In the genomic region with DNA sequence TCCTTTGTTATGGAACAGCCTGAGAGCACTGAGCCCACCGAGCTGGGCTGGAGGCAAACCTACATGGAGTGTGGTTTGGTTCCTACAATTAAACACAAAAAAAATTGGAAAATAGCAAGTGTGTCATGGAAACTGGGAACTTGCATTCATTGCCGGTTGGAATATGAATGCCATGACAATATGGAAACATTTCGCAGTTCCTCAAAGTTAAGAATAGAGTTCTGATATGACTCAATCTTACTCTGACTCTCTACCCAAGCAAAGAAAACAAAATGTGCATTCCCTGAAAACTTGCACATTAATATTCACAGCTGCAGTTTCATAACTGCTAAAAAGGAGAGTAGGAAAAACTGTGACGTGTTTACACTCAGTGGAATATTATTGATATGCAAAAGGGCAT, we compare ENCODE assay signal across 25 mouse cellular contexts. TPM values are rescaled to one million over a fixed set of nuclear protein-coding genes. Genes with fewer than 3 reads are reported as not detected.
DNase-seq lines count a peak whose midpoint lies in the region; ATAC-seq and TF ChIP-seq lines count a peak whose summit lies in the region.
"Had no signal": no experiment of that assay in that cellular context is flagged by ENCODE, and none has a peak within 500 bp of the region (broad histone marks: within the 10 kb centered on the region; RNA-seq: fewer than 3 reads in every experiment).

No protein-coding gene starts in this region.

- no peak overlapping the region for H3K4me2 ChIP-seq in lung, postnatal 0 days (replicated peaks; ENCODE audit: low read depth, low read length)
- H3K4me2 ChIP-seq: embryonic facial prominence, embryonic 13.5 days; forebrain, embryonic 13.5 days; heart, embryonic 13.5 days; hindbrain, embryonic 12.5 days had no signal

- WGBS in lung, postnatal 0 days, result 74% methylated on average over 4 of the region's 4 CpGs

- H3K27ac ChIP-seq in lung, postnatal 0 days (ENCODE audit: low read length), result no peak overlapping the region
- H3K27ac ChIP-seq: embryonic facial prominence, embryonic 13.5 days; forebrain, embryonic 13.5 days; gastrocnemius, adult 2 months; heart, embryonic 13.5 days; hindbrain, embryonic 12.5 days had no signal

- peak; percentile 9 for DNase-seq in lung, postnatal 0 days (ENCODE audit: low spot score)
- no peak for DNase-seq in lung, postnatal 25 days (ENCODE audit: low spot score)
- peak; percentile 50 for DNase-seq in brain, adult 2 months (ENCODE audit: low read depth, low spot score)
- no peak for DNase-seq in thymus, postnatal 4 days
- no peak for DNase-seq in natural killer cell, adult 2 months (ENCODE audit: low spot score in 2 of 2)
- no peak for DNase-seq in adrenal gland, postnatal 25 days
- DNase-seq: adrenal gland, adult 2 months; adrenal gland, postnatal 36 days; cerebellum, adult 11-12 months; cerebellum, adult 9-10 months; cerebellum, postnatal 25 days; forebrain, postnatal 0 days; gastrocnemius, adult 2 months; gastrocnemius, postnatal 25 days; heart, postnatal 4 days had no signal

- H3K4me1 ChIP-seq in lung, postnatal 0 days (ENCODE audit: insufficient read depth, low read depth, low read length), result no peaks in the 10 kb centered on the region
- H3K4me1 ChIP-seq: embryonic facial prominence, embryonic 13.5 days; forebrain, embryonic 13.5 days; heart, embryonic 13.5 days; hindbrain, embryonic 12.5 days had no signal

- H3K9me3 ChIP-seq in lung, postnatal 0 days (ENCODE audit: low read length), result no peaks in the 10 kb centered on the region
- H3K9me3 ChIP-seq: embryonic facial prominence, embryonic 13.5 days; G1E; heart, embryonic 13.5 days had no signal

- H3K27me3 ChIP-seq in lung, postnatal 0 days (replicated peaks; ENCODE audit: insufficient read depth, low read length), result no peaks in the 10 kb centered on the region
- H3K27me3 ChIP-seq: embryonic facial prominence, embryonic 13.5 days; forebrain, embryonic 13.5 days; heart, embryonic 13.5 days; hindbrain, embryonic 12.5 days had no signal

- ATAC-seq in lung, postnatal 0 days, result no peak
- ATAC-seq in megakaryocyte, adult 5-6 weeks (ENCODE audit: poor library complexity, severe bottlenecking), result 0 out of 2 replicates have a peak, but pooled peaks have one; percentile 18
- ATAC-seq: forebrain, embryonic 13.5 days; forebrain, postnatal 0 days; hindbrain, embryonic 16.5 days; inflammation-experienced regulatory T-cells, adult 6 months; intestine, postnatal 0 days had no signal

- no peak overlapping the region for H3K9ac ChIP-seq in lung, postnatal 0 days (replicated peaks; ENCODE audit: low read depth)
- H3K9ac ChIP-seq: embryonic facial prominence, embryonic 13.5 days; forebrain, embryonic 13.5 days; forebrain, postnatal 0 days; heart, embryonic 13.5 days; hindbrain, embryonic 12.5 days had no signal

- no peak overlapping the region for H3K4me3 ChIP-seq in lung, postnatal 0 days (ENCODE audit: low read depth, low read length)
- H3K4me3 ChIP-seq: embryonic facial prominence, embryonic 13.5 days; forebrain, embryonic 13.5 days; gastrocnemius, adult 2 months; heart, embryonic 13.5 days; hindbrain, embryonic 12.5 days had no signal

- TF ChIP-seq EP300 in lung, postnatal 0 days (IDR thresholded peaks at IDR 0.05), result no peak

- no peak for TF ChIP-seq CTCF in lung, postnatal 0 days (IDR thresholded peaks at IDR 0.05)

- H3K36me3 ChIP-seq in lung, postnatal 0 days (ENCODE audit: insufficient read depth, low read length), result no peaks in the 10 kb centered on the region
- H3K36me3 ChIP-seq: embryonic facial prominence, embryonic 13.5 days; G1E; heart, embryonic 13.5 days; hindbrain, embryonic 12.5 days had no signal

RNA-seq across cellular contexts. Expression of gene Ccl24, which starts 9.5 kb away (rescaled TPM):
- 0.71 and 0.84 TPM in 2 replicates for polyA plus RNA-seq in lung, postnatal 0 days (2015; fragmentation: Nextera tagmentation; extraction: Ambion mirVana)
- 0.25 and 3.5 TPM in 2 replicates for total RNA-seq in megakaryocyte, adult 5-6 weeks (2015)
- total RNA-seq in megakaryocyte, adult 5-6 weeks (2017), result 0.37 TPM in 1 of 2 replicates, not detected in the other
- 0.61 TPM in 1 of 2 replicates, not detected in the other for total RNA-seq in adrenal gland, postnatal 25 days (2021)
- total RNA-seq: G1E had no signal
- polyA plus RNA-seq: G1E; inflammation-experienced regulatory T-cells, adult 6 months had no signal

RNA-seq across cellular contexts. Expression of gene Ccl26, which starts 19.0 kb away (rescaled TPM):
- not detected in 2 replicates for polyA plus RNA-seq in lung, postnatal 0 days (2015; fragmentation: Nextera tagmentation; extraction: Ambion mirVana)
- total RNA-seq in megakaryocyte, adult 5-6 weeks (2015), result not detected in 2 replicates
- total RNA-seq in megakaryocyte, adult 5-6 weeks (2017), result not detected in 2 replicates
- total RNA-seq in adrenal gland, postnatal 25 days (2021), result not detected in 2 replicates
- total RNA-seq: adrenal gland, adult 2 months; adrenal gland, postnatal 36 days; forebrain, postnatal 0 days; G1E; gastrocnemius, adult 2 months; gastrocnemius, postnatal 25 days; heart, postnatal 4 days had no signal
- polyA plus RNA-seq: adrenal gland, adult 2 months; embryonic facial prominence, embryonic 13.5 days; forebrain, embryonic 13.5 days; forebrain, postnatal 0 days; G1E; heart, embryonic 13.5 days; heart, postnatal 0 days; hindbrain, embryonic 12.5 days; hindbrain, embryonic 16.5 days; inflammation-experienced regulatory T-cells, adult 6 months; intestine, postnatal 0 days had no signal

RNA-seq across cellular contexts. Expression of gene Hip1, which starts 37.4 kb away (rescaled TPM):
- polyA plus RNA-seq in lung, postnatal 0 days (2015; fragmentation: Nextera tagmentation; extraction: Ambion mirVana), result 17.7 and 20.8 TPM in 2 replicates
- 21.6 and 28.9 TPM in 2 replicates for total RNA-seq in megakaryocyte, adult 5-6 weeks (2015)
- total RNA-seq in megakaryocyte, adult 5-6 weeks (2017), result 34.7 and 39.9 TPM in 2 replicates
- 24.3 and 27.1 TPM in 2 replicates for total RNA-seq in adrenal gland, postnatal 25 days (2021)
- polyA plus RNA-seq: G1E had no signal

RNA-seq across cellular contexts. Expression of gene Rhbdd2, which starts 50.1 kb away (rescaled TPM):
- polyA plus RNA-seq in lung, postnatal 0 days (2015; fragmentation: Nextera tagmentation; extraction: Ambion mirVana), result 24.7 and 25.8 TPM in 2 replicates
- total RNA-seq in megakaryocyte, adult 5-6 weeks (2015), result 3.8 and 8.6 TPM in 2 replicates
- 1.8 and 3.4 TPM in 2 replicates for total RNA-seq in megakaryocyte, adult 5-6 weeks (2017)
- 33.6 and 51.6 TPM in 2 replicates for total RNA-seq in adrenal gland, postnatal 25 days (2021)

Comparison
In these comparisons a context has a peak if more than half of its experiments do, and no peak if none do; other contexts are left out.
1. DNase-seq: peak in lung, postnatal 0 days (single experiment) and brain, adult 2 months (single experiment); none in lung, postnatal 25 days (single experiment), thymus, postnatal 4 days (single experiment), natural killer cell, adult 2 months (0 of 2) and adrenal gland, postnatal 25 days (single experiment).